Mouse (Mus musculus) kidney, embryonic 16.5 days (tissue): Measurements from ENCODE around the gene Wif1. TPM values are rescaled to one million over a fixed set of nuclear protein-coding genes. Genes with fewer than 3 reads are reported as not detected.
A peak's percentile ranks its signal among the peaks of the same experiment; 100 is the strongest.

Experiments
- ATAC-seq: fragments of 200-750 bp; cut with Nextera tagmentation; 2 replicates; pipeline ENCODE4 v1.8.0; 2017; ENCODE audit warnings: moderate TSS enrichment; ENCODE audit not compliant: low FRiP score, low TSS enrichment
- H3K27ac ChIP-seq: fragments of 300-500 bp; sonication (generic); 2 replicates; pipeline ENCODE4 v1.5.1; 2014; ENCODE audit warnings: low read length
- H3K27me3 ChIP-seq: fragments of 300-500 bp; sonication (generic); 2 replicates; pipeline ENCODE4 v1.6.1; 2014; ENCODE audit warnings: low read length, control low read depth, mixed read lengths; ENCODE audit not compliant: insufficient read depth
- H3K36me3 ChIP-seq: fragments of 300-500 bp; sonication (generic); 2 replicates; pipeline ENCODE4 v1.6.1; 2014; ENCODE audit warnings: low read length, control low read depth, mixed read lengths; ENCODE audit not compliant: insufficient read depth
- H3K4me1 ChIP-seq: fragments of 300-500 bp; sonication (generic); 2 replicates; pipeline ENCODE4 v1.6.1; 2014; ENCODE audit warnings: low read length, control low read depth, mixed read lengths; ENCODE audit not compliant: insufficient read depth
- H3K4me2 ChIP-seq: fragments of 300-500 bp; sonication (generic); replicated peaks from 2 replicates; pipeline ENCODE4 v1.6.1; 2014; ENCODE audit warnings: low read depth, low read length
- H3K4me3 ChIP-seq: fragments of 300-500 bp; sonication (generic); 2 replicates; pipeline ENCODE4 v1.5.1; 2014; ENCODE audit warnings: mild to moderate bottlenecking, low read length
- H3K9ac ChIP-seq: fragments of 300-500 bp; sonication (generic); replicated peaks from 2 replicates; pipeline ENCODE4 v1.6.1; 2014; ENCODE audit warnings: low read length
- H3K9me3 ChIP-seq: fragments of 300-500 bp; sonication (generic); 2 replicates; pipeline ENCODE4 v1.6.1; 2016; ENCODE audit warnings: low read length, control low read depth
- WGBS: fragments of 180-500 bp; shearing (Covaris S2); extraction: QIAGEN DNeasy Blood & Tissue Kit; methylation state at CpG from one replicate; pipeline ENCODE4 v1.1.7; 2014; 5-methylcytosine and 5-hydroxymethylcytosine counted together
- polyA plus RNA-seq: library from polyadenylated mRNA; unstranded; fragments of >200 nt; fragmentation: Nextera tagmentation; extraction: Ambion mirVana; gene quantifications from 2 replicates; pipeline ENCODE4 v1.2.1, GENCODE M21; 2015

Wif1 gene
- polyA plus RNA-seq, result 2.7 and 3.1 TPM in 2 replicates

DNA sequence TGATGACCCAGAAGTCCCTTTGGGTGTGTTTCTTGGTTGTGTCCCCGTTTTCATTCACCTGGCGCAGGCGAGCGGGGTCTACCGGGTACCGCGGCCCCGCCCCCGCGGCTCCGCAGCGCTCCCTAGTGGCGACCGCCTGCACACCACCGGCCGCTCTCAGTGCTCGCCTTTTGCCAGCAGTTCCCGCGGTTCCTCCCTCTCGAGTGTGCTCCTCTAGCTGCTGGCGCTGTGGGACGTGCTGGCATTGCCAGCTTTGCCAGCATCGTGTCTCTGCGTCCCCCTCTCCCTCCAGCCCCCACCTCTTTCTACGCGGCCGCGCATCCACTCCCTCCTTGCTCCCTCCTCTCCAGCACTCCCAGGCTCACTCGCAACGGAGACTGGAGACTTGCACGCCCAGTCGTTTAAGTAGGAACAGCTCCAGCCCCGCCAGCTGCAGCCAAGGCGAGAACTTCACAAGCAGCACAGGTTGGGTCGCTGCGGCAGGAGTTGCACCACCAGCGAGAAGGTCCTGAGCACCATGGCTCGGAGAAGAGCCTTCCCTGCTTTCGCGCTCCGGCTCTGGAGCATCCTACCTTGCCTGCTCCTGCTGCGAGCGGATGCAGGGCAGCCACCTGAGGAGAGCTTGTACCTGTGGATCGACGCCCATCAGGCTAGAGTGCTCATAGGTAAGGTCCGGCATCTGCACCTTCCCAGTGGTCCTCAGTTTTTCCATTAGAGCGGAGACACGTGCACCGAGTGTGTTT lies at the start of gene Wif1:
Gene Wif1 (plus strand): TSS at position 135 of the 743 bp plus-strand sequence.
- Histone ChIP-seq H3K9ac (peak within 1 kb of the TSS; percentile 64), H3K9me3 (no peaks in the 10 kb centered on the region), H3K4me1 (peaks cover 8% of the 10 kb centered on the region), H3K27me3 (peaks cover 56% of the 10 kb centered on the region), H3K4me3 (peak within 1 kb of the TSS; percentile 54), H3K36me3 (no peaks in the 10 kb centered on the region), H3K4me2 (peak within 1 kb of the TSS; percentile 81), H3K27ac (no peak within 1 kb of the TSS)
- peak; percentile 95 for ATAC-seq
- under 1% methylated on average over 49 of the region's 49 CpGs for WGBS

DNA sequence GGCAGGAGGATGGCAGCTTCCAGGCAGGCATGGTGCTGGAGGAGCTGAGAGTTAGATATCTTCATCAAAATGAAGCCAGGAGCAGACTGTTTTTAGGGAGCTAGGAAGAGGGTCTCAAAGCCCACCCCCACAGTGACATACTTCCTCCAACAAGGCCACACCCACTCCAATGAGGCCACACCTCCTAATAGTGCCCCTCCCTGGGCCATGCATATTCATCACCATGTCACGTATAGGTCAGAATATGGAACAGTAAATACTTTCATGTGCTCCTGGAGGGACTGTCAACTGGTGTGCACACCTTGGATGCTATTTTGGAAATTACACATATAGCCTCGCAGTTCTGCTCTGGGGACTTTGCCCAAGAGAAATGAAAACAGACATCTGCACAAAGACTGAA lies 31.6 kb upstream of the Wif1 start:
- H3K27ac ChIP-seq, result no peak overlapping the region
- 83% methylated on average over 2 of the region's 2 CpGs for WGBS
- no peaks in the 10 kb centered on the region for H3K36me3 ChIP-seq
- H3K4me3 ChIP-seq, result no peak overlapping the region
- ATAC-seq, result no peak
- H3K9me3 ChIP-seq, result no peaks in the 10 kb centered on the region
- no peaks in the 10 kb centered on the region for H3K27me3 ChIP-seq
- no peak overlapping the region for H3K9ac ChIP-seq
- no peak overlapping the region for H3K4me2 ChIP-seq
- H3K4me1 ChIP-seq, result no peaks in the 10 kb centered on the region

DNA sequence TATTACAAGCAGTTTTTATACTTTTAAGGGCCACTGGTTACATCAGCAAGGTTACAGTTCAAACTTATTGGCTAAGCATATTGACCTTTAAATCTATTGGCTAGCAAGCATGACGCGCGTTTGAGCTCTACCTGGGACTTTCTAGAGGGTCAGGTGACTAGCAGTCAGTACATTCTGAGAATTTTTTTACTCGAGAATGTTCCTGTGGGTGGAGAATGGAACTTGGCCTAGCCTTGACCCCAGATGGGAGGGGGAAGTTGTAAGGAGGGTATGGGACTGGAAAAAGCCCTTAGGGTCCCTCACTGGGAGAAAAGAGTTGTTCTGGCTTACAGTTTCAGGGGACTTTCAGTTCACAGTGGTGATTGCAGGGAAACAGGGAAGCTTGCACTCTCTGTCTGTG lies 22.3 kb upstream of the Wif1 start:
- no peak for ATAC-seq
- no peak overlapping the region for H3K4me2 ChIP-seq
- H3K9ac ChIP-seq, result no peak overlapping the region
- 78% methylated on average over 4 of the region's 4 CpGs for WGBS
- H3K27ac ChIP-seq, result no peak overlapping the region
- no peaks in the 10 kb centered on the region for H3K4me1 ChIP-seq
- no peaks in the 10 kb centered on the region for H3K36me3 ChIP-seq
- no peak overlapping the region for H3K4me3 ChIP-seq
- no peaks in the 10 kb centered on the region for H3K27me3 ChIP-seq
- H3K9me3 ChIP-seq, result peaks cover 10% of the 10 kb centered on the region; the same call in 1 of the 2 replicates

- 82% methylated on average over 8 of the region's 8 CpGs for WGBS
- H3K4me2 ChIP-seq, result no peak overlapping the region
- H3K36me3 ChIP-seq, result no peaks in the 10 kb centered on the region
- peaks cover 10% of the 10 kb centered on the region; the same call in 1 of the 2 replicates for H3K9me3 ChIP-seq
- H3K27me3 ChIP-seq, result no peaks in the 10 kb centered on the region
- no peaks in the 10 kb centered on the region for H3K4me1 ChIP-seq
- ATAC-seq, result no peak
- no peak overlapping the region for H3K4me3 ChIP-seq
- H3K27ac ChIP-seq, result no peak overlapping the region
- no peak overlapping the region for H3K9ac ChIP-seq
Observed at GRCm38 (mm10) chr10:121016291-121016690, 17.5 kb upstream of the Wif1 start.

DNA sequence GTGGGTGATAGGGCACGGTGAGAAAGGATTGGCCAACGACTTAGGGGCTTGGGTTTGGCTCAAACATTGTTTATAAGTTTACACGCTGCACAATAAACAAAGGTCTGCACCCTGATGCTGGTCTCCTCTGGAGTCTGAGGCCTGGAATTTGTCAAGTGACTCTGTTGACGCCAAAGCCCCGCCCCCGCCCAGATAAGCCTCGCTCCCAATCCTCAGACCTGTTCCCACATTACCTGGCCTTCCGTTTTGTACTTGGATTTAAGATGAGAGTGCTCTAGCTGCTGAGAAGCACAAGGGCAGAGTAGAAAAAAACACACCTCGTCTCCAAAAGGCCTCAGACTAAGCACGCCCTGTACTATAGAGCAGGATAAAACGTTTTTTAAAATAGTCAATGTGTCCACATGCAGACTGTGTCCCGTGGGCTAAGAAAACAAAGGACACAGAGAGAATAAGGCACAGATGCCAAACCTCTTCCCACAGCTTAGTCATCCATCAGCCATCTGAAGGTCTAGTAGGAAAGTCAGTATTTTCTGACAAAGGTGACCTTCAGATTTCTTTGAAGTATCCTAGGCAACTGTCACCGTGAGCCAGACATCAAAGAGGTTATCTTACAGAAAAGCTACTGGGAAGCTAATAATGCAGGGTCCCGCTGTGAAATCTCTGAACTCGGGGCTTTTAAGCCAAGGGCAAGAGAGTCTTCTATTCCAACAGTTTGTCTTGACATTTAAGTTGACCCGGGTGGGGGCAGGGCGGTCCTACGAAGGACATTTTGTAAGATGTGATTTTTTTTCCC lies 16.9 kb upstream of the Wif1 start:
- H3K27me3 ChIP-seq, result no peaks in the 10 kb centered on the region
- WGBS, result 39% methylated on average over 18 of the region's 18 CpGs
- no peak for ATAC-seq

GRCm38 (mm10) chr10:121022951-121023350 lies 10.8 kb upstream of the Wif1 start:
- no peak for ATAC-seq
- Histone ChIP-seq H3K4me1 (no peaks in the 10 kb centered on the region), H3K4me2 (no peak overlapping the region), H3K27ac (no peak overlapping the region), H3K27me3 (no peaks in the 10 kb centered on the region), H3K36me3 (no peaks in the 10 kb centered on the region), H3K9ac (no peak overlapping the region), H3K4me3 (no peak overlapping the region), H3K9me3 (no peaks in the 10 kb centered on the region)
- 35% methylated on average over 5 of the region's 5 CpGs for WGBS

More for the DNA sequence above, 16.9 kb upstream of the Wif1 start:
- Histone ChIP-seq H3K4me1 (no peaks in the 10 kb centered on the region), H3K36me3 (no peaks in the 10 kb centered on the region), H3K27ac (no peak overlapping the region), H3K4me2 (no peak overlapping the region), H3K4me3 (no peak overlapping the region), H3K9me3 (peaks cover 10% of the 10 kb centered on the region; the same call in 1 of the 2 replicates), H3K9ac (no peak overlapping the region)

- Histone ChIP-seq H3K27me3 (peaks cover 48% of the 10 kb centered on the region), H3K9me3 (no peaks in the 10 kb centered on the region), H3K36me3 (no peaks in the 10 kb centered on the region), H3K9ac (no peak overlapping the region), H3K4me3 (no peak overlapping the region), H3K27ac (no peak overlapping the region), H3K4me1 (peaks cover 8% of the 10 kb centered on the region), H3K4me2 (no peak overlapping the region)
- ATAC-seq, result no peak
- 14% methylated on average over 7 of the region's 7 CpGs for WGBS
Observed at GRCm38 (mm10) chr10:121031802-121032201, 2.0 kb upstream of the Wif1 start.

- peak overlapping the region; percentile 64; the same call in 1 of the 2 replicates for H3K9ac ChIP-seq
- H3K36me3 ChIP-seq, result no peaks in the 10 kb centered on the region
- H3K27me3 ChIP-seq, result peaks cover 56% of the 10 kb centered on the region
- under 1% methylated on average over 25 of the region's 25 CpGs for WGBS
- peak overlapping the region; percentile 81 for H3K4me2 ChIP-seq
- H3K4me1 ChIP-seq, result peaks cover 8% of the 10 kb centered on the region
- no peak overlapping the region for H3K27ac ChIP-seq
- H3K9me3 ChIP-seq, result no peaks in the 10 kb centered on the region
- peak overlapping the region; percentile 54 for H3K4me3 ChIP-seq
- ATAC-seq, result peak; percentile 92
Observed at GRCm38 (mm10) chr10:121033128-121033791, 500 bp upstream of the Wif1 start.

DNA sequence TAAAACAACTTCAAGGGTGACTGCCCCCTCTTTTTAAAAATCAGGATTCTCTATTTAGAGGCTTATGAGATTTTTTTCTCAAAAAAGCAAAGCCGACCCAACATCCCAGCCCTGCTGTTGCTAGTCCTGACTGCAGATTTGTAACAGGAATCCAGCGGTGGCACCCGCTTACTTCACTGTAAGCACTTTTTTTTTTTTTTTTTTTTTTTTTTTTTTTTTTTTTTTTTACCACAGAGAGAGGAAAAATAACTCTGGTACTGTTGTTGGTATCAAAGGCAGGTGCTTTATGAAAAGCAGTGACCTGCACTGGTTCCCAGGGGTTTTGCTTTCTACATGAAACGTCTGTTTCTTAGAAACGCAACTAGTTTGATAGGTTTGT lies 798 bp downstream of the Wif1 start:
- no peaks in the 10 kb centered on the region for H3K36me3 ChIP-seq
- peaks cover 56% of the 10 kb centered on the region for H3K27me3 ChIP-seq
- no peak for ATAC-seq
- no peak overlapping the region; the same call in 1 of the 2 replicates for H3K9ac ChIP-seq
- peaks cover 8% of the 10 kb centered on the region for H3K4me1 ChIP-seq
- no peaks in the 10 kb centered on the region for H3K9me3 ChIP-seq
- 14% methylated on average over 5 of the region's 5 CpGs for WGBS
- H3K4me2 ChIP-seq, result peak overlapping the region; percentile 81
- peak overlapping the region; percentile 54 for H3K4me3 ChIP-seq
- no peak overlapping the region for H3K27ac ChIP-seq
